Mouse (Mus musculus): ENCODE results near the gene Trpd52l3. TPM values are rescaled to one million over a fixed set of nuclear protein-coding genes. Genes with fewer than 3 reads are reported as not detected.

Trpd52l3 gene
- total RNA-seq, 1 experiment: 0.13 TPM

GRCm38 (mm10) chr19:30001550-30001949 is 2.0 kb upstream of the Trpd52l3 start:
- Histone ChIP-seq H3K9ac (ENCODE audit: insufficient read depth, low read depth, low read length, poor library complexity, severe bottlenecking) (no peak overlapping the region), H3K4me1 (ENCODE audit: control insufficient read depth in 2 of 2, insufficient read depth in 2 of 2, low read length in 2 of 2, poor library complexity in 1 of 2) (no peaks in the 10 kb centered on the region; a peak in 1 of 4 replicates), H3K9me3 (ENCODE audit: control insufficient read depth, insufficient read depth, low read depth, low read length) (no peaks in the 10 kb centered on the region), H3K36me3 (ENCODE audit: control insufficient read depth, insufficient read depth, low read length, poor library complexity, severe bottlenecking) (no peaks in the 10 kb centered on the region), H3K4me3 (ENCODE audit: insufficient read depth in 1 of 2, low read depth in 1 of 2, low read length in 2 of 2, poor library complexity in 1 of 2, severe bottlenecking in 1 of 2) (no peak overlapping the region), H3K27ac (ENCODE audit: insufficient read depth, low read depth, low read length, poor library complexity, severe bottlenecking) (no peak overlapping the region)
- TF ChIP-seq HCFC1 (IDR thresholded peaks at IDR 0.05; ENCODE audit: borderline replicate concordance, insufficient read depth, low read length) (no peak), ZC3H11A (IDR thresholded peaks at IDR 0.05; ENCODE audit: borderline replicate concordance, low read depth, low read length) (no peak), CHD2 (IDR thresholded peaks at IDR 0.05; ENCODE audit: low read depth, low read length) (no peak), ZNF384 (IDR thresholded peaks at IDR 0.05; ENCODE audit: low read depth, low read length) (no peak), MAFK (IDR thresholded peaks at IDR 0.05; ENCODE audit: insufficient read depth, low read depth, low read length) (no peak)
- in situ Hi-C loops (cut with MboI; ENCODE audit: low sequenced_read_pairs in 2 of 2, unreplicated experiment in 2 of 2): no loop called here
- DNase-seq (ENCODE audit: low read depth, low spot score): no peak

GRCm38 (mm10) chr19:30006371-30006770 is 2.8 kb downstream of the Trpd52l3 start:
- Histone ChIP-seq H3K9ac (ENCODE audit: insufficient read depth, low read depth, low read length, poor library complexity, severe bottlenecking) (no peak overlapping the region), H3K9me3 (ENCODE audit: control insufficient read depth, insufficient read depth, low read depth, low read length) (no peaks in the 10 kb centered on the region), H3K4me3 (ENCODE audit: insufficient read depth in 1 of 2, low read depth in 1 of 2, low read length in 2 of 2, poor library complexity in 1 of 2, severe bottlenecking in 1 of 2) (no peak overlapping the region), H3K4me1 (ENCODE audit: control insufficient read depth in 2 of 2, insufficient read depth in 2 of 2, low read length in 2 of 2, poor library complexity in 1 of 2) (no peaks in the 10 kb centered on the region; a peak in 1 of 4 replicates), H3K27ac (ENCODE audit: insufficient read depth, low read depth, low read length, poor library complexity, severe bottlenecking) (no peak overlapping the region), H3K36me3 (ENCODE audit: control insufficient read depth, insufficient read depth, low read length, poor library complexity, severe bottlenecking) (no peaks in the 10 kb centered on the region)
- DNase-seq (ENCODE audit: low read depth, low spot score): no peak
- TF ChIP-seq CHD2 (IDR thresholded peaks at IDR 0.05; ENCODE audit: low read depth, low read length) (no peak), HCFC1 (IDR thresholded peaks at IDR 0.05; ENCODE audit: borderline replicate concordance, insufficient read depth, low read length) (no peak), ZC3H11A (IDR thresholded peaks at IDR 0.05; ENCODE audit: borderline replicate concordance, low read depth, low read length) (no peak), ZNF384 (IDR thresholded peaks at IDR 0.05; ENCODE audit: low read depth, low read length) (no peak), MAFK (IDR thresholded peaks at IDR 0.05; ENCODE audit: insufficient read depth, low read depth, low read length) (no peak)
- in situ Hi-C loops (cut with MboI; ENCODE audit: low sequenced_read_pairs in 2 of 2, unreplicated experiment in 2 of 2): no loop called here

- TF ChIP-seq ZNF384 (IDR thresholded peaks at IDR 0.05; ENCODE audit: low read depth, low read length): no peak
- TF ChIP-seq CHD2 (IDR thresholded peaks at IDR 0.05; ENCODE audit: low read depth, low read length): no peak
- no peak for TF ChIP-seq MAFK (IDR thresholded peaks at IDR 0.05; ENCODE audit: insufficient read depth, low read depth, low read length)
- no peak for TF ChIP-seq ZC3H11A (IDR thresholded peaks at IDR 0.05; ENCODE audit: borderline replicate concordance, low read depth, low read length)
- DNase-seq (ENCODE audit: low read depth, low spot score): no peak
Observed at GRCm38 (mm10) chr19:30010520-30011296, 7.1 kb downstream of the Trpd52l3 start.

GRCm38 (mm10) chr19:30014331-30014730 is 10.7 kb downstream of the Trpd52l3 start:
- no peak overlapping the region for H3K9ac ChIP-seq (ENCODE audit: insufficient read depth, low read depth, low read length, poor library complexity, severe bottlenecking)
- H3K4me3 ChIP-seq (ENCODE audit: insufficient read depth in 1 of 2, low read depth in 1 of 2, low read length in 2 of 2, poor library complexity in 1 of 2, severe bottlenecking in 1 of 2): no peak overlapping the region
- DNase-seq (ENCODE audit: low read depth, low spot score): no peak
- TF ChIP-seq MAFK (IDR thresholded peaks at IDR 0.05; ENCODE audit: insufficient read depth, low read depth, low read length): no peak
- no peak for TF ChIP-seq ZC3H11A (IDR thresholded peaks at IDR 0.05; ENCODE audit: borderline replicate concordance, low read depth, low read length)
- no peak for TF ChIP-seq CHD2 (IDR thresholded peaks at IDR 0.05; ENCODE audit: low read depth, low read length)
- no peak for TF ChIP-seq HCFC1 (IDR thresholded peaks at IDR 0.05; ENCODE audit: borderline replicate concordance, insufficient read depth, low read length)
- TF ChIP-seq ZNF384 (IDR thresholded peaks at IDR 0.05; ENCODE audit: low read depth, low read length): no peak
- no peaks in the 10 kb centered on the region for H3K9me3 ChIP-seq (ENCODE audit: control insufficient read depth, insufficient read depth, low read depth, low read length)
- in situ Hi-C loops (cut with MboI; ENCODE audit: low sequenced_read_pairs in 2 of 2, unreplicated experiment in 2 of 2): no loop called here
- no peaks in the 10 kb centered on the region for H3K36me3 ChIP-seq (ENCODE audit: control insufficient read depth, insufficient read depth, low read length, poor library complexity, severe bottlenecking)
- no peaks in the 10 kb centered on the region for H3K4me1 ChIP-seq (ENCODE audit: control insufficient read depth in 2 of 2, insufficient read depth in 2 of 2, low read length in 2 of 2, poor library complexity in 1 of 2)
- no peak overlapping the region for H3K27ac ChIP-seq (ENCODE audit: insufficient read depth, low read depth, low read length, poor library complexity, severe bottlenecking)

More at GRCm38 (mm10) chr19:30010520-30011296, 7.1 kb downstream of the Trpd52l3 start:
- no peaks in the 10 kb centered on the region for H3K36me3 ChIP-seq (ENCODE audit: control insufficient read depth, insufficient read depth, low read length, poor library complexity, severe bottlenecking)
- no peak overlapping the region for H3K27ac ChIP-seq (ENCODE audit: insufficient read depth, low read depth, low read length, poor library complexity, severe bottlenecking)
- H3K9me3 ChIP-seq (ENCODE audit: control insufficient read depth, insufficient read depth, low read depth, low read length): no peaks in the 10 kb centered on the region
- in situ Hi-C loops (cut with MboI; ENCODE audit: low sequenced_read_pairs in 2 of 2, unreplicated experiment in 2 of 2): no loop called here
- no peak overlapping the region for H3K9ac ChIP-seq (ENCODE audit: insufficient read depth, low read depth, low read length, poor library complexity, severe bottlenecking)
- no peaks in the 10 kb centered on the region; a peak in 1 of 4 replicates for H3K4me1 ChIP-seq (ENCODE audit: control insufficient read depth in 2 of 2, insufficient read depth in 2 of 2, low read length in 2 of 2, poor library complexity in 1 of 2)
- H3K4me3 ChIP-seq (ENCODE audit: insufficient read depth in 1 of 2, low read depth in 1 of 2, low read length in 2 of 2, poor library complexity in 1 of 2, severe bottlenecking in 1 of 2): no peak overlapping the region
